Mouse (Mus musculus) kidney, adult 2 months (tissue): ENCODE results near the gene Pdzd7.

Source experiments
- CTCF ChIP-seq: fragments of 200-500 bp; conservative IDR thresholded peaks from 2 replicates; pipeline ENCODE4 v1.5.1; 2011; ENCODE audit warnings: low read depth, mild to moderate bottlenecking, control low read depth, low read length, moderate library complexity, mixed read lengths; ENCODE audit not compliant: insufficient read depth, insufficient read length
- POLR2A ChIP-seq: fragments of 200-500 bp; IDR thresholded peaks from one replicate; pipeline ENCODE4 v1.6.1; 2011; ENCODE audit warnings: low read depth, low read length, control low read depth

- no peak for TF ChIP-seq CTCF
- no peak for TF ChIP-seq POLR2A
These were observed 281 bp downstream of the Pdzd7 start for GRCm38 (mm10) chr19:45045236-45045635.
